Mouse (Mus musculus): ENCODE results near the gene Ano7. TPM values are rescaled to one million over a fixed set of nuclear protein-coding genes. Genes with fewer than 3 reads are reported as not detected.

Ano7 gene
- not detected in 2 replicates for polyA plus RNA-seq (2012; ENCODE audit: insufficient read depth, insufficient read length, low replicate concordance, missing spikeins)

DNA sequence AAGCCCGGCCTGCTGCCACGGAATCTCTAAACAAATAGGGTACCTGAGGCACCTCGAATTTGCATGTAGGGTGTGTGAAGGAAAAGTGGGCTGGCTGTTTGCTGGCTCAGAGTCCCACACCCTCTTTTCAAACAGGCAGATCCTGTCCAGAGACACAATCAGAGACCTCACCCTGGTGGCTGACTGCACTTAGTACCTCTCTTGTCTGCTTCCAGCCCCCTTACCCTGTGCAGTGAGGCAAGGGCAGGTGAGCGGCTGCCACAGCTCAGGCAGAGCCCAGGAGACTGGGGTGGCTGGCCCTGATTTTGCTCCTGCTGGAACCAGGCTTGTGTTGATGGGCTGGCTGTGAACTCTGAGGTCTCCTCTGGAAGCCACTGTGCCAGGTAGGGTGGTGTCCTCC is at the start of gene Ano7:
Ano7 (plus strand) TSS at position 266 of the 400 bp plus-strand sequence.
- Histone ChIP-seq H3K4me3 (ENCODE audit: insufficient read depth, low read depth, low read length) (no peak within 1 kb of the TSS), H3K4me1 (ENCODE audit: control insufficient read depth, insufficient read depth, low read length) (no peaks in the 10 kb centered on the region), H3K27ac (ENCODE audit: insufficient read depth, low read depth, low read length) (no peak within 1 kb of the TSS)
- WGBS, result 82% methylated on average over 4 of the region's 4 CpGs
- no peak for TF ChIP-seq CTCF (IDR thresholded peaks at IDR 0.05; ENCODE audit: insufficient read depth, low read depth, low read length)
- TF ChIP-seq POLR2A (IDR thresholded peaks at IDR 0.05; ENCODE audit: insufficient read depth, low read depth, low read length), result no peak

- 96% methylated on average over 6 of the region's 6 CpGs for WGBS
- TF ChIP-seq CTCF (IDR thresholded peaks at IDR 0.05; ENCODE audit: insufficient read depth, low read depth, low read length) (no peak), POLR2A (IDR thresholded peaks at IDR 0.05; ENCODE audit: insufficient read depth, low read depth, low read length) (no peak)
Measured at GRCm38 (mm10) chr1:93323973-93324372, 49.8 kb upstream of the Ano7 start.

GRCm38 (mm10) chr1:93326446-93326845 is 47.3 kb upstream of the Ano7 start:
- 85% methylated on average over 3 of the region's 3 CpGs for WGBS
- Histone ChIP-seq H3K27ac (ENCODE audit: insufficient read depth, low read depth, low read length) (no peak overlapping the region), H3K4me3 (ENCODE audit: insufficient read depth, low read depth, low read length) (no peak overlapping the region), H3K4me1 (ENCODE audit: control insufficient read depth, insufficient read depth, low read length) (peaks cover 2% of the 10 kb centered on the region; the same call in 1 of the 2 replicates)
- TF ChIP-seq CTCF (IDR thresholded peaks at IDR 0.05; ENCODE audit: insufficient read depth, low read depth, low read length), result no peak
- no peak for TF ChIP-seq POLR2A (IDR thresholded peaks at IDR 0.05; ENCODE audit: insufficient read depth, low read depth, low read length)

More at GRCm38 (mm10) chr1:93323973-93324372, 49.8 kb upstream of the Ano7 start:
- Histone ChIP-seq H3K4me3 (ENCODE audit: insufficient read depth, low read depth, low read length) (no peak overlapping the region), H3K27ac (ENCODE audit: insufficient read depth, low read depth, low read length) (no peak overlapping the region), H3K4me1 (ENCODE audit: control insufficient read depth, insufficient read depth, low read length) (peaks cover 2% of the 10 kb centered on the region; the same call in 1 of the 2 replicates)

GRCm38 (mm10) chr1:93334621-93335020 is 39.1 kb upstream of the Ano7 start:
- WGBS, result 79% methylated on average over 2 of the region's 2 CpGs
- Histone ChIP-seq H3K27ac (ENCODE audit: insufficient read depth, low read depth, low read length) (no peak overlapping the region), H3K4me3 (ENCODE audit: insufficient read depth, low read depth, low read length) (no peak overlapping the region), H3K4me1 (ENCODE audit: control insufficient read depth, insufficient read depth, low read length) (no peaks in the 10 kb centered on the region)
- no peak for TF ChIP-seq CTCF (IDR thresholded peaks at IDR 0.05; ENCODE audit: insufficient read depth, low read depth, low read length)
- TF ChIP-seq POLR2A (IDR thresholded peaks at IDR 0.05; ENCODE audit: insufficient read depth, low read depth, low read length), result no peak

GRCm38 (mm10) chr1:93342648-93343503 is 30.9 kb upstream of the Ano7 start, which contains the start of the genes Ppp1r7 and Pask:
Gene Ppp1r7, plus strand, starts transcription at chr1:93342854.
Gene Pask, minus strand, starts transcription at chr1:93343482.
- peak within 1 kb of the TSS; percentile 91 for H3K4me3 ChIP-seq (ENCODE audit: insufficient read depth, low read depth, low read length)
- 0 out of 2 replicates have a peak within 1 kb of the TSS, but pooled peaks have one; percentile 8 for H3K27ac ChIP-seq (ENCODE audit: insufficient read depth, low read depth, low read length)
- WGBS, result under 1% methylated on average over 63 of the region's 63 CpGs
- peaks cover 6% of the 10 kb centered on the region for H3K4me1 ChIP-seq (ENCODE audit: control insufficient read depth, insufficient read depth, low read length)
- TF ChIP-seq POLR2A (IDR thresholded peaks at IDR 0.05; ENCODE audit: insufficient read depth, low read depth, low read length) (no peak), CTCF (IDR thresholded peaks at IDR 0.05; ENCODE audit: insufficient read depth, low read depth, low read length) (no peak)

GRCm38 (mm10) chr1:93343504-93344047 is 30.2 kb upstream of the Ano7 start:
- Histone ChIP-seq H3K27ac (ENCODE audit: insufficient read depth, low read depth, low read length) (0 out of 2 replicates have a peak overlapping the region, but pooled peaks have one; percentile 8), H3K4me3 (ENCODE audit: insufficient read depth, low read depth, low read length) (peak overlapping the region; percentile 91), H3K4me1 (ENCODE audit: control insufficient read depth, insufficient read depth, low read length) (peaks cover 6% of the 10 kb centered on the region)
- peak; percentile 52; the same call in 1 of the 2 replicates for TF ChIP-seq CTCF (IDR thresholded peaks at IDR 0.05; ENCODE audit: insufficient read depth, low read depth, low read length)
- TF ChIP-seq POLR2A (IDR thresholded peaks at IDR 0.05; ENCODE audit: insufficient read depth, low read depth, low read length), result peak; percentile 37; the same call in 1 of the 2 replicates
- under 1% methylated on average over 39 of the region's 39 CpGs for WGBS

GRCm38 (mm10) chr1:93347176-93347575 is 26.6 kb upstream of the Ano7 start:
- H3K27ac ChIP-seq (ENCODE audit: insufficient read depth, low read depth, low read length), result no peak overlapping the region
- no peak overlapping the region for H3K4me3 ChIP-seq (ENCODE audit: insufficient read depth, low read depth, low read length)
- WGBS, result 88% methylated on average over 5 of the region's 5 CpGs

GRCm38 (mm10) chr1:93349701-93350100 is 24.0 kb upstream of the Ano7 start:
- H3K4me3 ChIP-seq (ENCODE audit: insufficient read depth, low read depth, low read length), result no peak overlapping the region
- H3K4me1 ChIP-seq (ENCODE audit: control insufficient read depth, insufficient read depth, low read length), result no peaks in the 10 kb centered on the region
- H3K27ac ChIP-seq (ENCODE audit: insufficient read depth, low read depth, low read length), result no peak overlapping the region
- TF ChIP-seq CTCF (IDR thresholded peaks at IDR 0.05; ENCODE audit: insufficient read depth, low read depth, low read length) (no peak), POLR2A (IDR thresholded peaks at IDR 0.05; ENCODE audit: insufficient read depth, low read depth, low read length) (no peak)
- 34% methylated on average over 4 of the region's 4 CpGs for WGBS

More at GRCm38 (mm10) chr1:93347176-93347575, 26.6 kb upstream of the Ano7 start:
- TF ChIP-seq POLR2A (IDR thresholded peaks at IDR 0.05; ENCODE audit: insufficient read depth, low read depth, low read length), result no peak
- no peak for TF ChIP-seq CTCF (IDR thresholded peaks at IDR 0.05; ENCODE audit: insufficient read depth, low read depth, low read length)
- peaks cover 6% of the 10 kb centered on the region for H3K4me1 ChIP-seq (ENCODE audit: control insufficient read depth, insufficient read depth, low read length)

- Histone ChIP-seq H3K4me3 (ENCODE audit: insufficient read depth, low read depth, low read length) (no peak overlapping the region), H3K27ac (ENCODE audit: insufficient read depth, low read depth, low read length) (no peak overlapping the region), H3K4me1 (ENCODE audit: control insufficient read depth, insufficient read depth, low read length) (no peaks in the 10 kb centered on the region)
- TF ChIP-seq CTCF (IDR thresholded peaks at IDR 0.05; ENCODE audit: insufficient read depth, low read depth, low read length) (no peak), POLR2A (IDR thresholded peaks at IDR 0.05; ENCODE audit: insufficient read depth, low read depth, low read length) (no peak)
- WGBS, result 83% methylated on average over 2 of the region's 2 CpGs
Measured at GRCm38 (mm10) chr1:93352724-93353123, 21.0 kb upstream of the Ano7 start.

All from olfactory bulb, adult 2 months (tissue).